Mouse (Mus musculus): ENCODE measurements around the gene Evi2a. TPM values are rescaled to one million over a fixed set of nuclear protein-coding genes. Genes with fewer than 3 reads are reported as not detected.

Evi2a gene
- polyA plus RNA-seq, 1 experiment from 2014 or later: 2.0 TPM

- Histone ChIP-seq H3K4me3 (no peak overlapping the region), H3K4me1 (no peaks in the 10 kb centered on the region), H3K27me3 (ENCODE audit: low read depth, poor library complexity, severe bottlenecking) (no peaks in the 10 kb centered on the region), H3K36me3 (0 out of 2 replicates have a peak, but pooled peaks cover 14% of the 10 kb centered on the region), H3K9me3 (replicated peaks) (no peaks in the 10 kb centered on the region), H3K27ac (no peak overlapping the region)
- DNase-seq (ENCODE audit: low spot score): no peak
Measured at GRCm38 (mm10) chr11:79520772-79521171, 9.6 kb downstream of the Evi2a start.

GRCm38 (mm10) chr11:79519878-79520291, 10.5 kb downstream of the Evi2a start:
- Histone ChIP-seq H3K4me3 (no peak overlapping the region), H3K27ac (no peak overlapping the region), H3K9me3 (replicated peaks) (no peaks in the 10 kb centered on the region), H3K36me3 (0 out of 2 replicates have a peak, but pooled peaks cover 8% of the 10 kb centered on the region), H3K4me1 (no peaks in the 10 kb centered on the region), H3K27me3 (ENCODE audit: low read depth, poor library complexity, severe bottlenecking) (no peaks in the 10 kb centered on the region)
- 83% methylated on average over 1 of the region's 1 CpGs for WGBS
- no peak for DNase-seq (ENCODE audit: low spot score)

- Histone ChIP-seq H3K4me1 (no peaks in the 10 kb centered on the region), H3K9me3 (replicated peaks) (no peaks in the 10 kb centered on the region), H3K36me3 (0 out of 2 replicates have a peak, but pooled peaks cover 4% of the 10 kb centered on the region), H3K27me3 (ENCODE audit: low read depth, poor library complexity, severe bottlenecking) (no peaks in the 10 kb centered on the region), H3K4me3 (no peak overlapping the region), H3K27ac (no peak overlapping the region)
- 96% methylated on average over 6 of the region's 6 CpGs for WGBS
- DNase-seq (ENCODE audit: low spot score): no peak
Measured at GRCm38 (mm10) chr11:79519299-79519698, 11.1 kb downstream of the Evi2a start.

- H3K4me1 ChIP-seq: no peaks in the 10 kb centered on the region
- H3K36me3 ChIP-seq: no peaks in the 10 kb centered on the region
Measured at GRCm38 (mm10) chr11:79515798-79516197, 14.6 kb downstream of the Evi2a start.

GRCm38 (mm10) chr11:79515331-79515730, 15.1 kb downstream of the Evi2a start:
- H3K27ac ChIP-seq: no peak overlapping the region
- no peak overlapping the region for H3K4me3 ChIP-seq
- H3K36me3 ChIP-seq: no peaks in the 10 kb centered on the region
- H3K27me3 ChIP-seq (ENCODE audit: low read depth, poor library complexity, severe bottlenecking): no peaks in the 10 kb centered on the region
- no peaks in the 10 kb centered on the region for H3K9me3 ChIP-seq (replicated peaks)
- H3K4me1 ChIP-seq: no peaks in the 10 kb centered on the region
- 84% methylated on average over 6 of the region's 6 CpGs for WGBS
- DNase-seq (ENCODE audit: low spot score): no peak

More at GRCm38 (mm10) chr11:79515798-79516197, 14.6 kb downstream of the Evi2a start:
- Histone ChIP-seq H3K27me3 (ENCODE audit: low read depth, poor library complexity, severe bottlenecking) (no peaks in the 10 kb centered on the region), H3K9me3 (replicated peaks) (no peaks in the 10 kb centered on the region), H3K27ac (no peak overlapping the region), H3K4me3 (no peak overlapping the region)
- no peak for DNase-seq (ENCODE audit: low spot score)
- 98% methylated on average over 2 of the region's 2 CpGs for WGBS

GRCm38 (mm10) chr11:79511970-79512369, 18.4 kb downstream of the Evi2a start:
- Histone ChIP-seq H3K27me3 (ENCODE audit: low read depth, poor library complexity, severe bottlenecking) (no peaks in the 10 kb centered on the region), H3K4me1 (no peaks in the 10 kb centered on the region), H3K36me3 (no peaks in the 10 kb centered on the region), H3K4me3 (no peak overlapping the region), H3K27ac (no peak overlapping the region), H3K9me3 (replicated peaks) (no peaks in the 10 kb centered on the region)
- DNase-seq (ENCODE audit: low spot score): no peak
- WGBS: 90% methylated on average over 3 of the region's 3 CpGs

- DNase-seq (ENCODE audit: low spot score): no peak
- Histone ChIP-seq H3K27me3 (ENCODE audit: low read depth, poor library complexity, severe bottlenecking) (no peaks in the 10 kb centered on the region), H3K4me1 (no peaks in the 10 kb centered on the region), H3K36me3 (no peaks in the 10 kb centered on the region), H3K9me3 (replicated peaks) (no peaks in the 10 kb centered on the region), H3K27ac (no peak overlapping the region), H3K4me3 (no peak overlapping the region)
- 90% methylated on average over 7 of the region's 7 CpGs for WGBS
Measured at GRCm38 (mm10) chr11:79504506-79504905, 25.9 kb downstream of the Evi2a start.

- Histone ChIP-seq H3K4me1 (no peaks in the 10 kb centered on the region), H3K27ac (no peak within 1 kb of the TSS), H3K9me3 (replicated peaks) (no peaks in the 10 kb centered on the region), H3K27me3 (ENCODE audit: low read depth, poor library complexity, severe bottlenecking) (no peaks in the 10 kb centered on the region), H3K4me3 (no peak within 1 kb of the TSS), H3K36me3 (no peaks in the 10 kb centered on the region)
- no peak for DNase-seq (ENCODE audit: low spot score)
- 68% methylated on average over 8 of the region's 8 CpGs for WGBS
Measured at GRCm38 (mm10) chr11:79503845-79504244, 26.6 kb downstream of the Evi2a start, which contains the start of gene Omg. Gene Omg, minus strand, starts transcription at chr11:79504084.

- no peak for DNase-seq (ENCODE audit: low spot score)
- Histone ChIP-seq H3K27me3 (ENCODE audit: low read depth, poor library complexity, severe bottlenecking) (no peaks in the 10 kb centered on the region), H3K36me3 (no peaks in the 10 kb centered on the region), H3K4me1 (no peaks in the 10 kb centered on the region), H3K27ac (no peak overlapping the region), H3K9me3 (replicated peaks) (no peaks in the 10 kb centered on the region), H3K4me3 (no peak overlapping the region)
- 83% methylated on average over 2 of the region's 2 CpGs for WGBS
Measured at GRCm38 (mm10) chr11:79502917-79503316, 27.5 kb downstream of the Evi2a start.

- Histone ChIP-seq H3K36me3 (peaks cover 20% of the 10 kb centered on the region), H3K27me3 (ENCODE audit: low read depth, poor library complexity, severe bottlenecking) (no peaks in the 10 kb centered on the region), H3K27ac (no peak overlapping the region), H3K9me3 (replicated peaks) (no peaks in the 10 kb centered on the region), H3K4me3 (no peak overlapping the region), H3K4me1 (no peaks in the 10 kb centered on the region)
- no peak for DNase-seq (ENCODE audit: low spot score)
- 92% methylated on average over 10 of the region's 10 CpGs for WGBS
Measured at GRCm38 (mm10) chr11:79494976-79495800, 35.2 kb downstream of the Evi2a start.

- Histone ChIP-seq H3K27ac (no peak overlapping the region), H3K27me3 (ENCODE audit: low read depth, poor library complexity, severe bottlenecking) (no peaks in the 10 kb centered on the region), H3K4me1 (no peaks in the 10 kb centered on the region), H3K4me3 (no peak overlapping the region), H3K9me3 (replicated peaks) (no peaks in the 10 kb centered on the region), H3K36me3 (peaks cover 54% of the 10 kb centered on the region)
- DNase-seq (ENCODE audit: low spot score): no peak
Measured at GRCm38 (mm10) chr11:79484721-79485120, 45.7 kb downstream of the Evi2a start.

GRCm38 (mm10) chr11:79483876-79484528, 46.4 kb downstream of the Evi2a start:
- Histone ChIP-seq H3K9me3 (replicated peaks) (no peaks in the 10 kb centered on the region), H3K27me3 (ENCODE audit: low read depth, poor library complexity, severe bottlenecking) (no peaks in the 10 kb centered on the region), H3K27ac (no peak overlapping the region), H3K36me3 (peaks cover 53% of the 10 kb centered on the region), H3K4me3 (no peak overlapping the region), H3K4me1 (no peaks in the 10 kb centered on the region)
- 81% methylated on average over 7 of the region's 7 CpGs for WGBS
- DNase-seq (ENCODE audit: low spot score): no peak

GRCm38 (mm10) chr11:79483392-79483791, 47.0 kb downstream of the Evi2a start:
- Histone ChIP-seq H3K27ac (no peak overlapping the region), H3K4me1 (no peaks in the 10 kb centered on the region), H3K4me3 (no peak overlapping the region), H3K9me3 (replicated peaks) (no peaks in the 10 kb centered on the region), H3K36me3 (peaks cover 56% of the 10 kb centered on the region), H3K27me3 (ENCODE audit: low read depth, poor library complexity, severe bottlenecking) (no peaks in the 10 kb centered on the region)
- WGBS: 96% methylated on average over 6 of the region's 6 CpGs
- DNase-seq (ENCODE audit: low spot score): no peak

Data from limb, embryonic 10.5 days (tissue).